Mouse (Mus musculus): ENCODE measurements around the gene Mdk.

DNA sequence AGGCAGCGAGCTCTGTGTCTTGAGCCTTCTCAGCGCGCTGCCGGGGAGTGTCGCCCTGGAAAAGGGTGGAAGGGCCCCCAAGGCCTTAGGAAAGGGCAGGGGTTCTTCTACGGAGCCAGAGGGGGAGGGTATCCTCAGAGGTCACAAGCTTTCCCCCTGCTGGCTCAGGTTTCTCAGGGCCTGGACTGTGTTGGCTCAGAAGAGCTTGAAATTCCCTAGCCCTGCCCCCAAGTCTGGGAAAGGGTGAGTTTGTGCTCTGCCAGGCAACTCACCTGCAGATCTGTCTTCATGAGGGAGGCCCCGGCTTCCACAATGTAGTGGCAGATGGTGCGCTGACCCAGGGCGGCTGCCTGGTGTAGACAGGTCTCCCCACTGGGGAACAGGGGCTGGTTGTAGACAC is 1.4 kb upstream of the Mdk start:
- TF ChIP-seq CTCF (IDR thresholded peaks at IDR 0.05; ENCODE audit: extremely low read depth, insufficient read length, insufficient replicate concordance, low read depth, low read length) = no peak
- TF ChIP-seq POLR2A (IDR thresholded peaks at IDR 0.05; ENCODE audit: low read depth, low read length) = no peak

All from small intestine, adult 2 months (tissue).